Mouse (Mus musculus) bone marrow, adult 2 months (tissue): Measurements from ENCODE around the gene Th. TPM values are rescaled to one million over a fixed set of nuclear protein-coding genes. Genes with fewer than 3 reads are reported as not detected.

Experiments used
- H3K27ac ChIP-seq: fragments of 200-500 bp; 2 replicates; pipeline ENCODE4 v1.5.1; 2012; ENCODE audit warnings: low read depth, mild to moderate bottlenecking, control low read depth, inconsistent platforms, low read length; ENCODE audit not compliant: control insufficient read depth, poor library complexity, insufficient read depth
- H3K4me1 ChIP-seq: fragments of 200-500 bp; 2 replicates; pipeline ENCODE4 v1.6.1; 2011; ENCODE audit warnings: low read length; ENCODE audit not compliant: control insufficient read depth, insufficient read depth
- H3K4me3 ChIP-seq: fragments of 200-500 bp; replicated peaks from 2 replicates; pipeline ENCODE3; 2011; ENCODE audit warnings: mild to moderate bottlenecking, low read depth, low read length, control low read depth; ENCODE audit not compliant: control insufficient read depth
- CTCF ChIP-seq: fragments of 200-500 bp; IDR thresholded peaks from 2 replicates; pipeline ENCODE4 v1.5.1; 2011; ENCODE audit warnings: low read length, control low read depth; ENCODE audit not compliant: control insufficient read depth, insufficient read depth
- POLR2A ChIP-seq: fragments of 200-500 bp; IDR thresholded peaks from 2 replicates; pipeline ENCODE4 v1.6.1; 2011; ENCODE audit warnings: low read depth, mild to moderate bottlenecking, control low read depth, low read length, borderline replicate concordance; ENCODE audit not compliant: control insufficient read depth
- WGBS: fragments of 180-500 bp; shearing (Covaris S2); methylation state at CpG from one replicate; pipeline ENCODE4 v1.1.7; 2018; 5-methylcytosine and 5-hydroxymethylcytosine counted together
- polyA plus RNA-seq: library from polyadenylated mRNA; stranded (reverse); fragments of >200 nt; gene quantifications from 2 replicates; pipeline ENCODE4 v1.2.4, GENCODE M21; 2011; ENCODE audit warnings: low replicate concordance; ENCODE audit not compliant: missing spikeins, insufficient read depth, insufficient read length

Th gene
- polyA plus RNA-seq, 1 experiment, result not detected

GRCm38 (mm10) chr7:142911682-142912081 lies 19.2 kb downstream of the Th start:
- peaks cover 7% of the 10 kb centered on the region for H3K4me1 ChIP-seq
- 7% methylated on average over 2 of the region's 2 CpGs for WGBS
- H3K4me3 ChIP-seq, result no peak overlapping the region
- TF ChIP-seq POLR2A (no peak), CTCF (no peak)
- no peak overlapping the region for H3K27ac ChIP-seq

- WGBS, result 16% methylated on average over 2 of the region's 2 CpGs
- H3K4me1 ChIP-seq, result peaks cover 7% of the 10 kb centered on the region
- no peak overlapping the region for H3K4me3 ChIP-seq
- TF ChIP-seq POLR2A (no peak), CTCF (no peak)
- H3K27ac ChIP-seq, result peak overlapping the region; percentile 64; the same call in 1 of the 2 replicates
Observed at GRCm38 (mm10) chr7:142910104-142910503, 20.8 kb downstream of the Th start.

GRCm38 (mm10) chr7:142909622-142910021 lies 21.3 kb downstream of the Th start:
- H3K4me1 ChIP-seq, result peaks cover 7% of the 10 kb centered on the region
- 47% methylated on average over 2 of the region's 2 CpGs for WGBS
- peak overlapping the region; percentile 64; the same call in 1 of the 2 replicates for H3K27ac ChIP-seq
- TF ChIP-seq POLR2A, result no peak
- H3K4me3 ChIP-seq, result no peak overlapping the region

- Histone ChIP-seq H3K4me3 (no peak overlapping the region), H3K4me1 (peaks cover 7% of the 10 kb centered on the region), H3K27ac (no peak overlapping the region)
- 69% methylated on average over 5 of the region's 5 CpGs for WGBS
- TF ChIP-seq CTCF (no peak), POLR2A (no peak)
Observed at GRCm38 (mm10) chr7:142905606-142906005, 25.3 kb downstream of the Th start.

GRCm38 (mm10) chr7:142904331-142904730 lies 26.6 kb downstream of the Th start:
- H3K27ac ChIP-seq, result no peak overlapping the region
- no peak overlapping the region for H3K4me3 ChIP-seq
- 75% methylated on average over 7 of the region's 7 CpGs for WGBS
- no peak for TF ChIP-seq CTCF
- TF ChIP-seq POLR2A, result no peak
- peaks cover 5% of the 10 kb centered on the region for H3K4me1 ChIP-seq

GRCm38 (mm10) chr7:142902931-142903330 lies 28.0 kb downstream of the Th start:
- Histone ChIP-seq H3K27ac (no peak overlapping the region), H3K4me1 (peaks cover 1% of the 10 kb centered on the region; the same call in 1 of the 2 replicates), H3K4me3 (no peak overlapping the region)
- TF ChIP-seq POLR2A, result no peak
- no peak for TF ChIP-seq CTCF
- 68% methylated on average over 4 of the region's 4 CpGs for WGBS

GRCm38 (mm10) chr7:142901774-142902173 lies 29.2 kb downstream of the Th start:
- Histone ChIP-seq H3K4me1 (no peaks in the 10 kb centered on the region), H3K27ac (no peak overlapping the region), H3K4me3 (no peak overlapping the region)
- TF ChIP-seq POLR2A (no peak), CTCF (no peak)
- WGBS, result 74% methylated on average over 7 of the region's 7 CpGs

GRCm38 (mm10) chr7:142899872-142900271 lies 31.1 kb downstream of the Th start:
- WGBS, result 79% methylated on average over 19 of the region's 19 CpGs

GRCm38 (mm10) chr7:142897471-142897870 lies 33.5 kb downstream of the Th start:
- Histone ChIP-seq H3K4me3 (no peak overlapping the region), H3K27ac (no peak overlapping the region), H3K4me1 (no peaks in the 10 kb centered on the region)
- TF ChIP-seq CTCF, result no peak
- no peak for TF ChIP-seq POLR2A
- WGBS, result 57% methylated on average over 1 of the region's 1 CpGs

More at GRCm38 (mm10) chr7:142899872-142900271, 31.1 kb downstream of the Th start:
- Histone ChIP-seq H3K4me1 (no peaks in the 10 kb centered on the region), H3K4me3 (no peak overlapping the region), H3K27ac (no peak overlapping the region)
- no peak for TF ChIP-seq CTCF
- no peak for TF ChIP-seq POLR2A
